Mouse (Mus musculus) stomach, embryonic 14.5 days (tissue): ENCODE results near the gene Tarm1. TPM values are rescaled to one million over a fixed set of nuclear protein-coding genes. Genes with fewer than 3 reads are reported as not detected.

Source experiments
- ATAC-seq: fragments of 200-750 bp; cut with Nextera tagmentation; 2 replicates; pipeline ENCODE4 v1.8.0; 2017; ENCODE audit warnings: low read depth, moderate TSS enrichment; ENCODE audit not compliant: insufficient number of reproducible peaks, insufficient read depth, low FRiP score
- H3K27ac ChIP-seq: fragments of 300-500 bp; sonication (generic); 2 replicates; pipeline ENCODE4 v1.5.1; 2014; ENCODE audit warnings: mild to moderate bottlenecking, low read length, moderate library complexity, mixed read lengths
- H3K27me3 ChIP-seq: fragments of 300-500 bp; sonication (generic); 2 replicates; pipeline ENCODE4 v1.6.1; 2014; ENCODE audit warnings: low read length, control low read depth, mixed read lengths; ENCODE audit not compliant: control insufficient read depth, insufficient read depth
- H3K36me3 ChIP-seq: fragments of 300-500 bp; sonication (generic); 2 replicates; pipeline ENCODE4 v1.6.1; 2014; ENCODE audit warnings: mild to moderate bottlenecking, control low read depth, low read length, moderate library complexity, mixed read lengths; ENCODE audit not compliant: control insufficient read depth, insufficient read depth
- H3K4me1 ChIP-seq: fragments of 300-500 bp; sonication (generic); 2 replicates; pipeline ENCODE4 v1.6.1; 2014; ENCODE audit warnings: low read length, control low read depth, mixed read lengths; ENCODE audit not compliant: control insufficient read depth, insufficient read depth
- H3K4me2 ChIP-seq: fragments of 300-500 bp; sonication (generic); replicated peaks from 2 replicates; pipeline ENCODE4 v1.6.1; 2014; ENCODE audit warnings: low read depth, low read length, control low read depth
- H3K4me3 ChIP-seq: fragments of 300-500 bp; sonication (generic); 2 replicates; pipeline ENCODE4 v1.5.1; 2014; ENCODE audit warnings: low read depth, low read length, control low read depth
- H3K9ac ChIP-seq: fragments of 300-500 bp; sonication (generic); replicated peaks from 2 replicates; pipeline ENCODE4 v1.6.1; 2014; ENCODE audit warnings: low read depth, mild to moderate bottlenecking, control low read depth, low read length, moderate library complexity, mixed read lengths
- H3K9me3 ChIP-seq: fragments of 300-500 bp; sonication (generic); 2 replicates; pipeline ENCODE4 v1.6.1; 2016; ENCODE audit warnings: low read depth, low read length, control low read depth; ENCODE audit not compliant: control insufficient read depth
- WGBS: fragments of 180-500 bp; shearing (Covaris S2); extraction: QIAGEN DNeasy Blood & Tissue Kit; methylation state at CpG from one replicate; pipeline ENCODE4 v1.1.7; 2014; 5-methylcytosine and 5-hydroxymethylcytosine counted together
- polyA plus RNA-seq: library from polyadenylated mRNA; unstranded; fragments of >200 nt; fragmentation: Nextera tagmentation; extraction: Ambion mirVana; gene quantifications from 2 replicates; pipeline ENCODE4 v1.2.1, GENCODE M21; 2014

The Tarm1 gene
- polyA plus RNA-seq, 1 experiment from 2014 or later: not detected

DNA sequence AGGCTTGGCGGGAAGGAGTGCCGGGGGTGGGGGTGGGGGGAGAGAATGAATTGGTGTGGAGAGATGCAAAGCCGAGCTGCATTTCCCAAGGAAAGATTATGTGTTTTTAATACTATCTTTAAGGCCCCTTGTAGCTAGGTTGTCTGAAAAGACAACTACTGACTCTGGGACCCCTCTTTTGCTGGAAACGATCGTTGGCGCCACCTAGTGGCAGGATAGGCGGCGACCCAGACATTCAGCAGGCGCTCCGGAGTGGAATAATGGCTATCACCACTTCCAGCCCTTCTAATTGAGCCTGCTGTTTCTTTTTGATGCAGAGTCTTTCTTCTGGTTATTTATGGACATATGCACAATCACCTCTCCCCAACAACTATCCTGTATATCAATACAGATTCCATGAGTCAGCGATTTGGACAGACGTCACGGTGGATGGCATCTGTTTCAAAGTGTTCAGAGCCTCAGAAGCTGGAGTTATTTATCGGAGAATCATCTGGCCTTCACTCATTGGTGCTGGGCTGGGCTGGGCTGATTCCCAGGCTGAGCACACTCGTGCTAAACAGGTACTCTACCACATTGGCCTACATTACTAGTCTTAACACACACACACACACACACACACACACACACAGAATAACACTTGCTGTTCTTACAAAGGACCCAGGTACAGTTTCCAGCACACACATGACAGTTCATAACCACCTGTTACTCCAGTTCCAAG is 53.5 kb downstream of the Tarm1 start:
- Histone ChIP-seq H3K4me2 (no peak overlapping the region), H3K9ac (no peak overlapping the region), H3K4me3 (no peak overlapping the region), H3K9me3 (no peaks in the 10 kb centered on the region), H3K36me3 (no peaks in the 10 kb centered on the region), H3K27ac (no peak overlapping the region), H3K27me3 (no peaks in the 10 kb centered on the region), H3K4me1 (no peaks in the 10 kb centered on the region)
- 21% methylated on average over 15 of the region's 15 CpGs for WGBS
- 0 out of 2 replicates have a peak, but pooled peaks have one; percentile 64 for ATAC-seq

GRCm38 (mm10) chr7:3447026-3447425 is 55.4 kb downstream of the Tarm1 start:
- no peaks in the 10 kb centered on the region for H3K27me3 ChIP-seq
- H3K4me2 ChIP-seq: no peak overlapping the region
- H3K36me3 ChIP-seq: no peaks in the 10 kb centered on the region
- no peaks in the 10 kb centered on the region for H3K9me3 ChIP-seq
- H3K27ac ChIP-seq: no peak overlapping the region
- no peak for ATAC-seq
- H3K9ac ChIP-seq: no peak overlapping the region
- H3K4me3 ChIP-seq: no peak overlapping the region
- 80% methylated on average over 4 of the region's 4 CpGs for WGBS
- no peaks in the 10 kb centered on the region for H3K4me1 ChIP-seq

GRCm38 (mm10) chr7:3446584-3446983 is 55.8 kb downstream of the Tarm1 start:
- ATAC-seq: no peak
- H3K4me3 ChIP-seq: no peak overlapping the region
- no peaks in the 10 kb centered on the region for H3K36me3 ChIP-seq
- WGBS: 53% methylated on average over 3 of the region's 3 CpGs
- no peak overlapping the region for H3K4me2 ChIP-seq
- no peak overlapping the region for H3K9ac ChIP-seq
- no peak overlapping the region for H3K27ac ChIP-seq
- H3K4me1 ChIP-seq: no peaks in the 10 kb centered on the region
- H3K9me3 ChIP-seq: no peaks in the 10 kb centered on the region
- no peaks in the 10 kb centered on the region for H3K27me3 ChIP-seq

GRCm38 (mm10) chr7:3444678-3445077 is 57.7 kb downstream of the Tarm1 start:
- no peaks in the 10 kb centered on the region for H3K27me3 ChIP-seq
- WGBS: 70% methylated on average over 3 of the region's 3 CpGs
- H3K9ac ChIP-seq: no peak overlapping the region
- no peak overlapping the region for H3K4me2 ChIP-seq
- no peaks in the 10 kb centered on the region for H3K4me1 ChIP-seq
- H3K36me3 ChIP-seq: no peaks in the 10 kb centered on the region
- H3K9me3 ChIP-seq: no peaks in the 10 kb centered on the region
- H3K27ac ChIP-seq: no peak overlapping the region
- H3K4me3 ChIP-seq: no peak overlapping the region
- no peak for ATAC-seq

- Histone ChIP-seq H3K4me3 (no peak overlapping the region), H3K4me1 (no peaks in the 10 kb centered on the region), H3K27me3 (no peaks in the 10 kb centered on the region), H3K36me3 (no peaks in the 10 kb centered on the region), H3K27ac (no peak overlapping the region), H3K4me2 (no peak overlapping the region), H3K9ac (no peak overlapping the region), H3K9me3 (no peaks in the 10 kb centered on the region)
- 85% methylated on average over 10 of the region's 10 CpGs for WGBS
- ATAC-seq: no peak
These were observed 59.9 kb downstream of the Tarm1 start for GRCm38 (mm10) chr7:3442476-3443062.

- no peak overlapping the region for H3K27ac ChIP-seq
- H3K27me3 ChIP-seq: no peaks in the 10 kb centered on the region
- no peaks in the 10 kb centered on the region for H3K4me1 ChIP-seq
- H3K4me3 ChIP-seq: no peak overlapping the region
- WGBS: 62% methylated on average over 8 of the region's 8 CpGs
- H3K9ac ChIP-seq: no peak overlapping the region
- H3K9me3 ChIP-seq: no peaks in the 10 kb centered on the region
- no peaks in the 10 kb centered on the region for H3K36me3 ChIP-seq
- no peak overlapping the region for H3K4me2 ChIP-seq
- no peak for ATAC-seq
These were observed 61.9 kb downstream of the Tarm1 start for GRCm38 (mm10) chr7:3440526-3440925.

DNA sequence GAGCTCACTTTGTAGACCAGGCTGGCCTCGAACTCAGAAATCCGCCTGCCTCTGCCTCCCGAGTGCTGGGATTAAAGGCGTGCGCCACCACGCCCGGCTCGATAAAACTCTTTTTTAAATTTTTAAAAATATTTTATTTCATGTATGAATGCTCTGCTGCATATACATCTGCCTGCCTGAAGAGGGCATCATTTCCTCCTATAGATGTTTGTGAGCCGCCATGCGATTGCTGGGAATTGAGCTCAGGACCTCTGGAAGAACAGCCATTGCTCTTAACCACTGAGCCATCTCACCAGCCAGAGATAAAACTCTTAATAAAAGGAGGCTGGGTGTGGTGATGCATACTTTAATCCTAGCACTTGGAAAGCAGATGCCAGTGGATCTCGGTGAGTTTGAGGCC is 62.4 kb downstream of the Tarm1 start:
- ATAC-seq: no peak
- H3K9me3 ChIP-seq: no peaks in the 10 kb centered on the region
- H3K4me2 ChIP-seq: no peak overlapping the region
- H3K36me3 ChIP-seq: no peaks in the 10 kb centered on the region
- 91% methylated on average over 10 of the region's 11 CpGs for WGBS
- no peak overlapping the region for H3K9ac ChIP-seq
- no peak overlapping the region for H3K27ac ChIP-seq
- no peak overlapping the region for H3K4me3 ChIP-seq
- no peaks in the 10 kb centered on the region for H3K4me1 ChIP-seq
- no peaks in the 10 kb centered on the region for H3K27me3 ChIP-seq

- WGBS: 34% methylated on average over 5 of the region's 5 CpGs
- ATAC-seq: no peak
- no peaks in the 10 kb centered on the region for H3K27me3 ChIP-seq
- H3K4me1 ChIP-seq: no peaks in the 10 kb centered on the region
- H3K4me3 ChIP-seq: no peak overlapping the region
- no peak overlapping the region for H3K9ac ChIP-seq
- H3K36me3 ChIP-seq: no peaks in the 10 kb centered on the region
- no peak overlapping the region for H3K27ac ChIP-seq
- H3K4me2 ChIP-seq: no peak overlapping the region
- no peaks in the 10 kb centered on the region for H3K9me3 ChIP-seq
These were observed 64.5 kb downstream of the Tarm1 start for GRCm38 (mm10) chr7:3437941-3438340.
